Mouse (Mus musculus) intestine, embryonic 15.5 days (tissue): ENCODE measurements at regions not wholly inside any gene's neighbourhood (a gene's known extent, or its start where the extent isn't known, plus 50 kb on each side); places are given as distances from the start of the nearest gene placed in this dataset.

Experiments used
- ATAC-seq: fragments of 200-750 bp; cut with Nextera tagmentation; 2 replicates; pipeline ENCODE4 v1.8.0; 2017; ENCODE audit warnings: moderate TSS enrichment, moderate library complexity
- H3K27ac ChIP-seq: fragments of 300-500 bp; sonication (generic); 2 replicates; pipeline ENCODE4 v1.5.1; 2015; ENCODE audit warnings: mild to moderate bottlenecking, inconsistent platforms
- H3K27me3 ChIP-seq: fragments of 300-500 bp; sonication (generic); replicated peaks from 2 replicates; pipeline ENCODE4 v1.6.1; 2015; ENCODE audit warnings: inconsistent platforms
- H3K36me3 ChIP-seq: fragments of 300-500 bp; sonication (generic); 2 replicates; pipeline ENCODE4 v1.6.1; 2015; ENCODE audit warnings: inconsistent platforms
- H3K4me1 ChIP-seq: fragments of 300-500 bp; sonication (generic); replicated peaks from 2 replicates; pipeline ENCODE4 v1.6.1; 2015; ENCODE audit warnings: inconsistent platforms
- H3K4me2 ChIP-seq: fragments of 300-500 bp; sonication (generic); replicated peaks from 2 replicates; pipeline ENCODE4 v1.6.1; 2015; ENCODE audit warnings: mild to moderate bottlenecking, inconsistent platforms
- H3K4me3 ChIP-seq: fragments of 300-500 bp; sonication (generic); replicated peaks from 2 replicates; pipeline ENCODE4 v1.5.1; 2015; ENCODE audit warnings: inconsistent platforms
- H3K9ac ChIP-seq: fragments of 300-500 bp; sonication (generic); 2 replicates; pipeline ENCODE4 v1.6.1; 2015; ENCODE audit warnings: inconsistent platforms
- H3K9me3 ChIP-seq: fragments of 300-500 bp; sonication (generic); 2 replicates; pipeline ENCODE4 v1.6.1; 2016; ENCODE audit warnings: inconsistent platforms
- WGBS: fragments of 180-500 bp; shearing (Covaris S2); methylation state at CpG from one replicate; pipeline ENCODE4 v1.1.7; 2015; 5-methylcytosine and 5-hydroxymethylcytosine counted together

- 49% methylated on average over 3 of the region's 3 CpGs for WGBS
- Histone ChIP-seq H3K9me3 (no peaks in the 10 kb centered on the region), H3K4me2 (no peak overlapping the region), H3K4me3 (no peak overlapping the region), H3K9ac (no peak overlapping the region), H3K27ac (no peak overlapping the region), H3K36me3 (no peaks in the 10 kb centered on the region), H3K4me1 (no peaks in the 10 kb centered on the region), H3K27me3 (no peaks in the 10 kb centered on the region)
- ATAC-seq = no peak
Observed at GRCm38 (mm10) chr1:184530606-184531320, 201.7 kb downstream of the Hlx start.

DNA sequence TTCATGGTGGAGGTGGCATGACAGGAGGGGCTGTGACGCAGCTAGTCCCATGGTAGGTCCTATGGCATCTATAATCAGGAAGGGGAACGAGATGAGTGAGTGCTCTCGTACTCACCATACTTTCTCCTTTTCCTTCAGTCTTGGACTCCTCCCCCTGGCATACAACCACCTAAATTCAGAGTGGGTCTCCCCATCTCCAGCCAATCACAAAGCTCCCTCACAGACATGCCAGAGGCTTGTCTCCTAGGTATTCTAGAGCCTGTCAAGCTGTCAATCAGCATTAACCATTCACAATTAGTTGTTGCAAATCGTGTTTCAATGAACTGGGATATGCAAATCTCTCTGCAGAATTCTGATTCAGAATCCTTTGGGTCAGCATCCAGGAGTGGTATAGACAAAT lies 206.7 kb downstream of the Hlx start:
- Histone ChIP-seq H3K4me3 (no peak overlapping the region), H3K27me3 (no peaks in the 10 kb centered on the region), H3K9me3 (no peaks in the 10 kb centered on the region), H3K27ac (no peak overlapping the region), H3K4me2 (no peak overlapping the region), H3K4me1 (no peaks in the 10 kb centered on the region), H3K36me3 (no peaks in the 10 kb centered on the region), H3K9ac (no peak overlapping the region)
- no peak for ATAC-seq
- 84% methylated on average over 4 of the region's 4 CpGs for WGBS

DNA sequence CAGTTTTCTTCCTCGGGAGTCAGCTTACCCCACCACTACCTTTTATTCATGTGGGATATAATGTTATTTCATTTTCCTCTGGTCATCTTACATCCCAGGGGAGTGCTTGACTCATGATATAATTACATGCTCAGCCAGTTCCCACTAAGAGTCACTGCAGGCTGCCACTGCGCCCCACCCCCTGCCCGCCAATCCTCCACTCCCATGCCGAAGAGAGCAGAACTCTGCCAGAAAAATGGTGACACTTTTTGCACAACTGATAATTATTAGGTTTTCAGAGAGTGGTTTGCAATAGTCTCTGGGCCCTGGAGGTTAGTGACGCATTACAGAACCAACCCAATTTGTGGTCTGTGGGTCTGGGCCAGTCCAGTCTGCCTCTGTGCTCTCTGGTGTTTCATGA lies 212.9 kb downstream of the Hlx start:
- H3K9ac ChIP-seq = no peak overlapping the region
- no peak for ATAC-seq
- 74% methylated on average over 5 of the region's 5 CpGs for WGBS
- no peak overlapping the region for H3K4me2 ChIP-seq
- no peak overlapping the region for H3K27ac ChIP-seq
- no peaks in the 10 kb centered on the region for H3K27me3 ChIP-seq
- no peaks in the 10 kb centered on the region for H3K36me3 ChIP-seq
- no peaks in the 10 kb centered on the region for H3K9me3 ChIP-seq
- H3K4me1 ChIP-seq = no peaks in the 10 kb centered on the region
- H3K4me3 ChIP-seq = no peak overlapping the region

DNA sequence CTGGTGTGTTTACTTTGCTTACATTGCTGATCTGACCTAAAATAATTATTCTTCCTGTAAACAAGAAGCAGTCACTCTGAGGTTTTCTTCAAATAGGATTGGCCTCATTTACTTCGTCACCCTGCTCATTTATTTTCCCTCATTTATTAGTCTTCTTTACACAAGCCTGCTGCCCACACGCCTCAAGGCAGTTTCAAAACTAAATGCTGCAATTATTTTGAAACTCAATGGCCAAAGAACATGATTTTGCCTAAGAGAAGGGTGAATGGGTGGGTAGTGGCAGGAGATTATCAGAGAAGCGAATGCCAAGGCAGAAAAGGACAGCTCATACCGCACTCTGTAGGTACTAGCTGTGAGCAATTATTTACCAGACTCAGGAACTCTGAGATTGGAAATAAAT lies 227.8 kb downstream of the Hlx start:
- H3K9ac ChIP-seq = no peak overlapping the region
- no peaks in the 10 kb centered on the region for H3K9me3 ChIP-seq
- 74% methylated on average over 4 of the region's 4 CpGs for WGBS
- ATAC-seq = no peak
- no peak overlapping the region for H3K4me2 ChIP-seq
- H3K4me1 ChIP-seq = peaks cover 3% of the 10 kb centered on the region; the same call in 1 of the 2 replicates
- no peaks in the 10 kb centered on the region for H3K27me3 ChIP-seq
- H3K27ac ChIP-seq = no peak overlapping the region
- H3K36me3 ChIP-seq = no peaks in the 10 kb centered on the region
- no peak overlapping the region for H3K4me3 ChIP-seq

DNA sequence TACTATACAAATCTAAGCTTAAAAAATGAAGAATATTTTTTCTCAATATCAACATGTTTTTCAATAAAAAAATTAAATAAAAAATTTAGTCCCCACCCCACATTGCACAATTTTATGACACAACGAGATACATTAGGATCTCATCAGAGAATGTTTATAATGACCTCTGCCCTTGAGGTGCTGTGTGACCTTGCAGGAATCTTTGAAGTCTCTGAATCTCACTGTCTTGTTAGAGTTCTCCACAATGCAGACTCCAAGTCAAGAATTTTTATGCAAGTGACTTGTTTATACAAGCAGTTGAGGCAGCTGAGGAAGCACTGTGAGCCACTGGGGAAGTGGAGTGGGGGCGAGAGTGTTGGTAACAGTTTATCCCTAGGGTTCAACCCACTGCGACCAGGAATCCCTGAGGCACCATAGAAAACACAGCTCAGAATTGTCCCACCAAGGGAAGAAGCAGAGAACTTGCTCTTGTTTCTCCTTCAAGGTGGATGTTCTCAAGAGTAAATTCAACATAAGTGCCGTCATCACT lies 228.5 kb downstream of the Hlx start:
- Histone ChIP-seq H3K4me1 (peaks cover 3% of the 10 kb centered on the region; the same call in 1 of the 2 replicates), H3K9ac (no peak overlapping the region), H3K36me3 (no peaks in the 10 kb centered on the region), H3K4me3 (no peak overlapping the region), H3K27ac (no peak overlapping the region), H3K9me3 (no peaks in the 10 kb centered on the region), H3K4me2 (no peak overlapping the region), H3K27me3 (no peaks in the 10 kb centered on the region)
- 76% methylated on average over 4 of the region's 4 CpGs for WGBS
- no peak for ATAC-seq

- Histone ChIP-seq H3K27ac (no peak overlapping the region), H3K27me3 (no peaks in the 10 kb centered on the region), H3K4me2 (no peak overlapping the region), H3K4me3 (no peak overlapping the region), H3K36me3 (no peaks in the 10 kb centered on the region), H3K4me1 (peaks cover 3% of the 10 kb centered on the region; the same call in 1 of the 2 replicates), H3K9me3 (no peaks in the 10 kb centered on the region), H3K9ac (no peak overlapping the region)
- WGBS = 48% methylated on average over 5 of the region's 5 CpGs
- no peak for ATAC-seq
Observed at GRCm38 (mm10) chr1:184500702-184501101, 231.7 kb downstream of the Hlx start.

DNA sequence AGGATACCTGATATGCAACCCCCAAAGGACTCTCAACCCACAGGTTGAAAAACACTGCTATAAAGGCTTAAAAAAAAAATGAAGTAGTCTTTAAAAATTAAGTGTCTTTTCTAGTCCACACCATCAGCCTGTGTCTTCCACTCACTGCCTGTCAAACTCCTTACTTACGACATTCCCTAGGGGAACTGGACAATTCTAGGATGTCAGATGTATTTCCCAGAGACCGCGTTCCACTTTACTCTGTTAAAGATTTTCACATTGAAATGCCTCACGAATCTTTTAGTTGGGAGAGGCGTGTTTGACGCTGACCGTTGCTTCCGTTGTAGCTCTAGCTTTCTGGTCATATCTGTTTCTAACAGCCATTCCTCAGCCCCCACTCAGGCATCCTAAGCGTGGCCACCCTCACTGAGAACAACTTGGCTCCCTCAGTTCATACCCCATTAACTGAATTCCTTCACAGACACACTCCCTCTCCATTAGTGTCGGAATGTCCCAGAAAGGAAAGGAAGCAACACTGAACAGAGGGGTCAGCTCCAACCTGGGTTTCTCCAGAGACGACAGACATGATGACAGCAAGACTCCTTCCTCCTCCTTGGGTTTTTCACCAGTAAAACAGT lies 233.4 kb downstream of the Hlx start:
- no peaks in the 10 kb centered on the region for H3K27me3 ChIP-seq
- no peak for ATAC-seq

DNA sequence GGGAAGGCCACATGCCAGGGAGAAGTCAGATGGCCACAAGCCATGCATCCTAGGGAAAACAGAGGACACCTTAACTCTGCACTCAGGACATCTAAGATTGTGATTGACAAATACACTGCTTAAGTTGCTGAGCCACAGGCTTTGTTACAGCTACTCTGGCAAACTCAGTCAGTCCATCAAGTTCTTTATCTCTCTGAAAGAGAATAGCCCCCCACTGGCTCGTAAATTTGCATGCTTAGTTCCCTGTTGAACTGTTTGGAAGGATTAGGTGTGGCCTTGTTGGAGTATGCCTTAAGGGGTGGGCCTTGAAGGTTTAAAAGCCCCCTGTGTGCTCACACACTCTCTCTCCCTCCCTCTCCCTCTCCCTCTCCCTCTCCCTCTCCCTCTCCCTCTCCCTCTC lies 235.4 kb downstream of the Hlx start:
- no peaks in the 10 kb centered on the region for H3K9me3 ChIP-seq
- H3K4me3 ChIP-seq = no peak overlapping the region
- H3K36me3 ChIP-seq = no peaks in the 10 kb centered on the region
- H3K9ac ChIP-seq = no peak overlapping the region
- 46% methylated on average over 1 of the region's 1 CpGs for WGBS
- H3K27ac ChIP-seq = no peak overlapping the region
- H3K4me1 ChIP-seq = peaks cover 3% of the 10 kb centered on the region; the same call in 1 of the 2 replicates
- H3K27me3 ChIP-seq = no peaks in the 10 kb centered on the region
- H3K4me2 ChIP-seq = no peak overlapping the region
- ATAC-seq = no peak

More for the DNA sequence above, 233.4 kb downstream of the Hlx start:
- WGBS = 57% methylated on average over 11 of the region's 11 CpGs
- H3K9me3 ChIP-seq = no peaks in the 10 kb centered on the region
- H3K27ac ChIP-seq = no peak overlapping the region
- peaks cover 3% of the 10 kb centered on the region; the same call in 1 of the 2 replicates for H3K4me1 ChIP-seq
- H3K9ac ChIP-seq = no peak overlapping the region
- H3K4me3 ChIP-seq = no peak overlapping the region
- H3K4me2 ChIP-seq = no peak overlapping the region
- no peaks in the 10 kb centered on the region for H3K36me3 ChIP-seq

GRCm38 (mm10) chr1:184493811-184494210 lies 238.6 kb downstream of the Hlx start:
- H3K9me3 ChIP-seq = no peaks in the 10 kb centered on the region
- no peaks in the 10 kb centered on the region for H3K4me1 ChIP-seq
- H3K4me3 ChIP-seq = no peak overlapping the region
- no peak overlapping the region for H3K27ac ChIP-seq
- H3K4me2 ChIP-seq = no peak overlapping the region
- no peaks in the 10 kb centered on the region for H3K36me3 ChIP-seq
- no peak overlapping the region for H3K9ac ChIP-seq
- no peak for ATAC-seq
- WGBS = 62% methylated on average over 8 of the region's 8 CpGs
- H3K27me3 ChIP-seq = no peaks in the 10 kb centered on the region

DNA sequence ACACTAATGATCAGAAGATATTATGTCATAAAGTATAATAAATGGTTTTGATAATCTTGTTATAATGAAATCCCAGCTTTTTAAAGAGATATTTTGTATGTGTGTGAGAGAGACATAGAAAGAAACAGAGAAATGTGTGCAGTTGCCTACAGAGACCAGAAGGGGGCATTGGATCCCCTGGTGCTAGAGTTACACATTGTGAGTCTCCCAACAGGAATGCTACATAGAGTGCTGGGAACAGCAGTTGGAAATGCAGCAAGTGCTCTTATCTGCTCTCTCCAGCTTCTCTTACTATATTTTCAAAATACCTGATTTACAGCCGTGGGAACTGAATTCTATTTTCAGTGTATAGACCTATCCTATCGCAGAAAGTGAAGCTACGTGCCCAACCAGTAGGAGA lies 240.3 kb downstream of the Hlx start:
- Histone ChIP-seq H3K4me1 (no peaks in the 10 kb centered on the region), H3K27ac (no peak overlapping the region), H3K4me3 (no peak overlapping the region), H3K9me3 (no peaks in the 10 kb centered on the region), H3K36me3 (no peaks in the 10 kb centered on the region), H3K27me3 (no peaks in the 10 kb centered on the region), H3K9ac (no peak overlapping the region), H3K4me2 (no peak overlapping the region)
- ATAC-seq = no peak
- 85% methylated on average over 3 of the region's 3 CpGs for WGBS

GRCm38 (mm10) chr1:184491252-184491651 lies 241.2 kb downstream of the Hlx start:
- Histone ChIP-seq H3K4me1 (no peaks in the 10 kb centered on the region), H3K36me3 (no peaks in the 10 kb centered on the region), H3K4me2 (no peak overlapping the region), H3K9me3 (no peaks in the 10 kb centered on the region), H3K27me3 (no peaks in the 10 kb centered on the region), H3K4me3 (no peak overlapping the region), H3K9ac (no peak overlapping the region), H3K27ac (no peak overlapping the region)
- ATAC-seq = no peak
- 76% methylated on average over 4 of the region's 4 CpGs for WGBS

DNA sequence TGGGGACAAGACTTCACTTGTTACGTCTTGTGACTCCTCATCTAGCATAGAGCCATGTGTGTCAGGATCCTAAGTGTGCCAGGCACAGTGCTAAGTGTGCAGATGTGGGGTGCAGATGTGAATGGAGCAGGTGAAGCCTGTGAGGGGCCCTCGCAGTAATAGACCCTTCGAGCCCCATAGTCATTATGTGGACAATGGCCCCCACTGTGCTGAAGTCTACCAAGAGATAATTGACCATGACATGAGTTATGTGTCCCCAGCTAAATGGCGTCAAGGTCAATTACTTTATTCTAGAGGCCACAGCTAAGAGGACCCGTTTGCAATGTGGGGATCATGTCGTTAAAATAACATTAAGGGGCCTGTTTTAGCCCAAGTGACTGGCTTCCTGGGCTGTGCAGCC lies 245.0 kb downstream of the Hlx start:
- Histone ChIP-seq H3K9me3 (no peaks in the 10 kb centered on the region), H3K36me3 (no peaks in the 10 kb centered on the region), H3K27ac (no peak overlapping the region), H3K27me3 (no peaks in the 10 kb centered on the region), H3K9ac (no peak overlapping the region), H3K4me3 (no peak overlapping the region), H3K4me1 (no peaks in the 10 kb centered on the region), H3K4me2 (no peak overlapping the region)
- ATAC-seq = no peak
- WGBS = 55% methylated on average over 6 of the region's 6 CpGs

GRCm38 (mm10) chr1:184484801-184485200 lies 247.6 kb downstream of the Hlx start:
- no peak for ATAC-seq
- H3K9ac ChIP-seq = no peak overlapping the region
- 75% methylated on average over 8 of the region's 8 CpGs for WGBS
- no peaks in the 10 kb centered on the region for H3K9me3 ChIP-seq
- no peak overlapping the region for H3K27ac ChIP-seq
- no peaks in the 10 kb centered on the region for H3K4me1 ChIP-seq
- H3K27me3 ChIP-seq = no peaks in the 10 kb centered on the region
- no peak overlapping the region for H3K4me2 ChIP-seq
- no peak overlapping the region for H3K4me3 ChIP-seq
- no peaks in the 10 kb centered on the region for H3K36me3 ChIP-seq
